Mouse (Mus musculus) hindlimb bud, embryonic 11.5 days (tissue): ENCODE measurements around the gene Gm9844.
A peak's percentile ranks its signal among the peaks of the same experiment; 100 is the strongest.

ENCODE experiments used
- DNase-seq: peaks from one replicate; pipeline ENCODE4 v3.0.0-alpha.2; 2012; ENCODE audit warnings: low read depth, low spot score; ENCODE audit errors: extremely low spot score

Gene Gm9844

GRCm38 (mm10) chr7:24897959-24898358 is 35.9 kb downstream of the Gm9844 start:
- DNase-seq = no peak

- DNase-seq = no peak
Measured at GRCm38 (mm10) chr7:24901114-24901513, 39.1 kb downstream of the Gm9844 start.

- DNase-seq = no peak
Measured at GRCm38 (mm10) chr7:24901842-24902241, 39.8 kb downstream of the Gm9844 start.

- DNase-seq = no peak
Measured at GRCm38 (mm10) chr7:24902264-24902629, 40.2 kb downstream of the Gm9844 start.

- no peak for DNase-seq
Measured at GRCm38 (mm10) chr7:24902630-24903443, 40.8 kb downstream of the Gm9844 start, which contains the start of gene Arhgef1. Gene Arhgef1, plus strand, starts transcription at chr7:24902912.

- DNase-seq = no peak
Measured at GRCm38 (mm10) chr7:24903444-24903825, 41.4 kb downstream of the Gm9844 start.

GRCm38 (mm10) chr7:24904070-24904483 is 42.1 kb downstream of the Gm9844 start:
- peak; percentile 87 for DNase-seq

- no peak for DNase-seq
Measured at GRCm38 (mm10) chr7:24904936-24905335, 42.9 kb downstream of the Gm9844 start.

GRCm38 (mm10) chr7:24906551-24906950 is 44.5 kb downstream of the Gm9844 start:
- no peak for DNase-seq

- DNase-seq = no peak
Measured at GRCm38 (mm10) chr7:24907211-24907748, 45.3 kb downstream of the Gm9844 start.
